8 mouse cellular contexts compared by ENCODE assay signal in the genomic region with DNA sequence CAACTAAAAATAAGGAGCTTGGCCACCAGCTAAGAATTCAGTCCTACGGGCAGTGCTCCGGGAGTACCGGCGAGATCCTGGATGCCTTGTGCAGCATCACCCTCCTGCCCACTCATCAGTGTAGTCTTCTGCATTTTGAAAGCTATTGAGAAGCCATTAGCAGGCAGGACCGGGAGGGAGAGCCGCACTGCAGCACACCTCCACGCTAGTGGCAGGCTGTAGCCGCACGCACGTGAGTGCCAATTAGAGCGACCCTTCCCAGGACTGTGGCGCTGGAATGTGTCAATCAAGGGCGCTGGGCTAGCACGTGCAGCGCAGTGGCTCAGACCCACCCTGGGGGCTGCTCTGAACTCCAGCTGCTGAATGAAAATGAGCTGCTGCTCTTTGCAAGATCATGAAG.
DNase-seq lines count a peak whose midpoint lies in the region; ATAC-seq lines count a peak whose summit lies in the region.

No protein-coding gene starts in this region.

- no peaks in the 10 kb centered on the region; the same call in 1 of the 2 replicates for H3K4me1 ChIP-seq in embryonic facial prominence, embryonic 12.5 days
- no peaks in the 10 kb centered on the region for H3K4me1 ChIP-seq in hindbrain, embryonic 11.5 days (replicated peaks; ENCODE audit: control insufficient read depth, insufficient read depth, low read length)
- H3K4me1 ChIP-seq in kidney, embryonic 15.5 days: 0 out of 2 replicates have a peak, but pooled peaks cover 3% of the 10 kb centered on the region

- no peaks in the 10 kb centered on the region for H3K9me3 ChIP-seq in embryonic facial prominence, embryonic 12.5 days
- no peaks in the 10 kb centered on the region for H3K9me3 ChIP-seq in hindbrain, embryonic 11.5 days (ENCODE audit: control insufficient read depth, low read length)
- H3K9me3 ChIP-seq in kidney, embryonic 15.5 days (replicated peaks): no peaks in the 10 kb centered on the region

- ATAC-seq in embryonic facial prominence, embryonic 12.5 days (ENCODE audit: insufficient number of reproducible peaks, insufficient read depth, low FRiP score, low TSS enrichment): 0 out of 2 replicates have a peak, but pooled peaks have one; percentile 56
- ATAC-seq in hindbrain, embryonic 11.5 days (ENCODE audit: low FRiP score): peak; percentile 90
- ATAC-seq in kidney, embryonic 15.5 days (replicated peaks; ENCODE audit: low FRiP score): no peak

- peak; percentile 83 for DNase-seq in heart, adult 11 months
- DNase-seq in heart, adult 9 months (ENCODE audit: low spot score in 2 of 2): no peak
- DNase-seq in hindbrain, embryonic 11.5 days (ENCODE audit: low spot score): peak; percentile 60
- DNase-seq in neural tube, embryonic 10.5 days (ENCODE audit: extremely low spot score, low spot score): peak; percentile 24
- DNase-seq in B cell, adult 2 months: no peak
- no peak for DNase-seq in lung, postnatal 25 days (ENCODE audit: low spot score)

- peaks cover 5% of the 10 kb centered on the region; the same call in 1 of the 2 replicates for H3K27me3 ChIP-seq in embryonic facial prominence, embryonic 12.5 days
- no peaks in the 10 kb centered on the region for H3K27me3 ChIP-seq in hindbrain, embryonic 11.5 days (ENCODE audit: control insufficient read depth, insufficient read depth, low read length)
- peaks cover 37% of the 10 kb centered on the region for H3K27me3 ChIP-seq in kidney, embryonic 15.5 days

- no peak overlapping the region for H3K9ac ChIP-seq in embryonic facial prominence, embryonic 12.5 days
- no peak overlapping the region for H3K9ac ChIP-seq in hindbrain, embryonic 11.5 days (ENCODE audit: low read depth, low read length)
- no peak overlapping the region for H3K9ac ChIP-seq in kidney, embryonic 15.5 days

- no peak overlapping the region for H3K27ac ChIP-seq in embryonic facial prominence, embryonic 12.5 days
- H3K27ac ChIP-seq in hindbrain, embryonic 11.5 days (ENCODE audit: low read depth, low read length): no peak overlapping the region
- no peak overlapping the region for H3K27ac ChIP-seq in kidney, embryonic 15.5 days

- 1% methylated on average over 15 of the region's 15 CpGs for WGBS in embryonic facial prominence, embryonic 12.5 days
- WGBS in hindbrain, embryonic 11.5 days: 4% methylated on average over 15 of the region's 15 CpGs
- 3% methylated on average over 15 of the region's 15 CpGs for WGBS in kidney, embryonic 15.5 days

- no peaks in the 10 kb centered on the region for H3K36me3 ChIP-seq in embryonic facial prominence, embryonic 12.5 days
- H3K36me3 ChIP-seq in hindbrain, embryonic 11.5 days (ENCODE audit: control insufficient read depth, insufficient read depth, low read length): no peaks in the 10 kb centered on the region
- no peaks in the 10 kb centered on the region for H3K36me3 ChIP-seq in kidney, embryonic 15.5 days

- H3K4me3 ChIP-seq in embryonic facial prominence, embryonic 12.5 days: no peak overlapping the region
- no peak overlapping the region for H3K4me3 ChIP-seq in hindbrain, embryonic 11.5 days (ENCODE audit: low read depth, low read length)
- no peak overlapping the region for H3K4me3 ChIP-seq in kidney, embryonic 15.5 days (replicated peaks)

- peak overlapping the region; percentile 32 for H3K4me2 ChIP-seq in embryonic facial prominence, embryonic 12.5 days (replicated peaks)
- H3K4me2 ChIP-seq in hindbrain, embryonic 11.5 days (replicated peaks; ENCODE audit: low read depth, low read length): peak overlapping the region; percentile 12
- H3K4me2 ChIP-seq in kidney, embryonic 15.5 days: no peak overlapping the region

Comparison
In these comparisons a context has a peak if more than half of its experiments do, and no peak if none do; other contexts are left out.
1. DNase-seq: peak in heart, adult 11 months (single experiment), hindbrain, embryonic 11.5 days (single experiment) and neural tube, embryonic 10.5 days (single experiment); none in heart, adult 9 months (0 of 2), B cell, adult 2 months (0 of 2) and lung, postnatal 25 days (single experiment).